Mouse (Mus musculus) ovary, postnatal 10 days (tissue): ENCODE measurements around the gene C87436.

ENCODE experiments used
- DNase-seq: peaks from one replicate; pipeline ENCODE4 v3.0.0; 2022; ENCODE audit warnings: low spot score

C87436 gene

GRCm38 (mm10) chr6:86513296-86513695 lies 75.1 kb downstream of the C87436 start:
- no peak for DNase-seq

DNA sequence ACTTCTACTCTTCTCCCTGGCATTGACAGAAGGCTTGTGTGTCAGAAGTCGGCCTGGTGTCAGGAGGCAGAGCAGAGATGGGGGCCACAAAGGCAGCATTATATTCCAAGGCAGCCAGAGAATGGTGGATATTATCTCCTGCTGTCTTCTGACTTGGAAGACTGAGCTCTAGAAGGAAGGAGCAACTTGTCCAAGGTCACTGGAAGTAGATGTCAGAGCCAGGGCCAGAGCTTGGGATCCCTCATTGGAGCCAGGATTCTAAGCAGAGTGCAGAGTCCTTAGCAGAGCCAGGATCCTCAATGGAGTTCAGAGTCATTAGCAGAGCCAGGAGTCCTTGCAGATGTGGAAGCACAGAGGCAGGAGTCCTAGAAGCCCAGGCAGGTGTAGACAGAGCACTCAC lies 77.8 kb downstream of the C87436 start:
- no peak for DNase-seq

- no peak for DNase-seq
These were observed 81.7 kb downstream of the C87436 start for GRCm38 (mm10) chr6:86519767-86520345.

DNA sequence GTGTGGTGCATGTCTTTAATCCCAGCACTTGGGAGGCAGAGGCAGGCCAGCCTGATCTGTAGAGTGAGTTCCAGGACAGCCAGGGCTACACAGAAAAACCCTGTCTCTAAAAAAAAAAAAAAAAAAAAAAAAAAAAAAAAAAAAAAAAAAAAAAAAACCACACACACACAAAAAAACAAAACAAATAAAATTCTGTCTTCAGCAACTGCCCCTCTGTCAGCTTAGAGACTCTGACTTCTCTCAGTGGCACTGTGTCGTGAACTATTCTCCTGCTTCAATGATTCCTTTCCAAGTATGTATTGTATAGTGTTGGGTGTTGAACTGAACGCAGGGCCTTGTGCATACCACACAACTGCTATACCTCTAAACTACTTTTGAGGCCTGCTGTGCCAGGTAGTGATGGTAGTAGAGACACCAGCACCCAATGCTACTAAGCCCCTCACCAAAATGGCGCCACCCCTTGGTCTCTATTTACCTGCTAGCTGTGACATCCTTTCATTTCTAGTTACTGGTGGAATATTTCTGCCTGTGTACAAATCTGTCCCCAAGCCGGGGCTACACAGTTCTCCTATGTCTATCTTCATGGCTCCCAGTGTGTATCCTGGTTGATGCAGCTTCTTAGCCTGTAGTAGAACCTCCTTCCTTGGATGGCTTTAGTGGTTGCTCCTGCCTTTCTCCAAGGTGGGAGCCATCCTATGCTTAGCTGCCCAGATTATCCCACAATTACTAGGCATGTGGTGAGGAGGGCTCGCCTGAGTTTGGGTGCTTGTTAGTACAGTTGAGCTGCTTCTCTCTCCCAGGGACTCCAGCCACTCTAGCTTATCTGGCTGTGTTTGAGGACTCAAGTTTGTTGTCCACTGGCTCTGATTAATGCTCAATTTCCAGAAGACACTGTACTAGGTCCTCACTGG lies 84.1 kb downstream of the C87436 start:
- no peak for DNase-seq
